Mouse (Mus musculus): ENCODE data around the gene Klk4. TPM values are rescaled to one million over a fixed set of nuclear protein-coding genes. Genes with fewer than 3 reads are reported as not detected.

Gene Klk4
- polyA plus RNA-seq, 1 experiment from 2014 or later, result 0.18 TPM

DNA sequence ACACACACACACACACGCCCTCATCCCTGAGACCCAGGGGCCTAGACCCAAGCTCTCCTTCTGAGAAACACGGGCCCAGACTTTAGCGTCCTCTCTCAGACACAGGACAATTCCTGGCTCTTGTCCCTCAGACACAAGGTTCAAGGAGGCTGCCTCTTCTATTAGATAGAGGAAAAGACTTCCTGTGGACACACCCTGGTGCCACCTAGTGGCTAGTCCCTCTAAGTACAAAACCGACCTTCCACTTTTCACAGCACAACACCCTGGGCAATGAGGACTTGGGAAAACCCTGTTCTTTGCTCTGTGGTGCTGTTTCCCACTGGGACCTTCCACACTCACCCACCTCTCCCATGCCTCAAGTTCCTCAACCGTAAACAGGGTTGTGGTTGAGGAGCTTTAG is 45.0 kb downstream of the Klk4 start:
- DNase-seq (ENCODE audit: low spot score) (no peak), ATAC-seq (replicated peaks; ENCODE audit: low FRiP score) (no peak)
- no peak overlapping the region for H3K27ac ChIP-seq (ENCODE audit: low read depth, low read length)
- no peaks in the 10 kb centered on the region for H3K4me1 ChIP-seq (replicated peaks; ENCODE audit: control insufficient read depth, insufficient read depth, low read length)
- WGBS, result 61% methylated on average over 5 of the region's 5 CpGs
- no peak overlapping the region for H3K4me2 ChIP-seq
- H3K36me3 ChIP-seq (ENCODE audit: control insufficient read depth, insufficient read depth, low read length), result no peaks in the 10 kb centered on the region
- H3K9me3 ChIP-seq (ENCODE audit: control insufficient read depth, low read length), result no peaks in the 10 kb centered on the region
- no peaks in the 10 kb centered on the region for H3K27me3 ChIP-seq (replicated peaks; ENCODE audit: control insufficient read depth, insufficient read depth, low read length)
- no peak overlapping the region for H3K4me3 ChIP-seq (ENCODE audit: low read depth, low read length)
- no peak overlapping the region for H3K9ac ChIP-seq (ENCODE audit: low read depth, low read length)

DNA sequence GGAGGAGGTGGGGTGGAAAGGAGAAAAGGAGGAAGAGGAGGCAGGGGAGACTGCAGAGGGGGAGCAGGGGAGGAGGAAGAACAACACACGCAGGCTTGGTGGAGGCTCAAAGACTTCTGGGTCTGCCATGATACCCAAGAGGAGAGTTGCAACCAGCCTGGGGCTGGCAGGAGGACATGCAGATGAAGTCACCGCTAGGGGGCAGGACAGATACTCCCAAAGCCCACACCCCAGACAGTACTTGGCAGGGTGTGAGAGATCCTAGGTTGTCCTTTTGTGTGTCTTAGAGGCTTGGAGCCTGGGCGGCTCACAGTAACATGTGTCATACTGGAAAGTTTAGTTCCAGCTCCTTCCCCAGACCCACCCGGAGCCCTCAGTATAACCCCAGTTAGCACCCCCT is 47.6 kb downstream of the Klk4 start:
- Histone ChIP-seq H3K4me2 (no peak overlapping the region), H3K9me3 (ENCODE audit: control insufficient read depth, low read length) (no peaks in the 10 kb centered on the region), H3K4me1 (replicated peaks; ENCODE audit: control insufficient read depth, insufficient read depth, low read length) (no peaks in the 10 kb centered on the region), H3K4me3 (ENCODE audit: low read depth, low read length) (no peak overlapping the region), H3K9ac (ENCODE audit: low read depth, low read length) (no peak overlapping the region), H3K36me3 (ENCODE audit: control insufficient read depth, insufficient read depth, low read length) (no peaks in the 10 kb centered on the region), H3K27me3 (replicated peaks; ENCODE audit: control insufficient read depth, insufficient read depth, low read length) (no peaks in the 10 kb centered on the region), H3K27ac (ENCODE audit: low read depth, low read length) (no peak overlapping the region)
- no peak for DNase-seq (ENCODE audit: low spot score)
- WGBS, result 40% methylated on average over 4 of the region's 4 CpGs
- ATAC-seq (replicated peaks; ENCODE audit: low FRiP score), result no peak

DNA sequence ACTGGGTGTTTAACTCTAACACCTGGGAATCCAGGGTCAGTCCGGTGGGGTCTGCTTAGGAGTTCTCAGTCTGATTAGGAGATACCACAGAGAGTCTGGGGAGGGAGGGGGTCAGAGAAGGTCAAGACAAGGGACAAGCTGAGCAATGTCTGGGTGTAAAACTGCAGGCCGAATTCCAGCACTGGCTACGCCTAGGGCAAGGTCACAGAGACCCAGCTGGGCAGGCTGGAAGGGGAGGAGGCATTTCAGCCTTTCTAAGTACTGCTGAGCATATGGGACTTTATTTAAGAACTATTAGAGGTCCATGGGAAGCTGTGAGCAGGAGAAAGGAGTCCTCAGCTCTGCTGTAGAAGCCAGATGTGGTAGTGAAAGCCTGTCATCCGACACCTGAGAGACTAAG is 51.4 kb downstream of the Klk4 start:
- Histone ChIP-seq H3K4me3 (ENCODE audit: low read depth, low read length) (no peak overlapping the region), H3K4me2 (no peak overlapping the region), H3K27ac (ENCODE audit: low read depth, low read length) (no peak overlapping the region), H3K36me3 (ENCODE audit: control insufficient read depth, insufficient read depth, low read length) (no peaks in the 10 kb centered on the region), H3K9me3 (ENCODE audit: control insufficient read depth, low read length) (no peaks in the 10 kb centered on the region), H3K4me1 (replicated peaks; ENCODE audit: control insufficient read depth, insufficient read depth, low read length) (no peaks in the 10 kb centered on the region), H3K9ac (ENCODE audit: low read depth, low read length) (no peak overlapping the region), H3K27me3 (replicated peaks; ENCODE audit: control insufficient read depth, insufficient read depth, low read length) (no peaks in the 10 kb centered on the region)
- ATAC-seq (replicated peaks; ENCODE audit: low FRiP score) (no peak), DNase-seq (ENCODE audit: low spot score) (no peak)
- 58% methylated on average over 4 of the region's 4 CpGs for WGBS

DNA sequence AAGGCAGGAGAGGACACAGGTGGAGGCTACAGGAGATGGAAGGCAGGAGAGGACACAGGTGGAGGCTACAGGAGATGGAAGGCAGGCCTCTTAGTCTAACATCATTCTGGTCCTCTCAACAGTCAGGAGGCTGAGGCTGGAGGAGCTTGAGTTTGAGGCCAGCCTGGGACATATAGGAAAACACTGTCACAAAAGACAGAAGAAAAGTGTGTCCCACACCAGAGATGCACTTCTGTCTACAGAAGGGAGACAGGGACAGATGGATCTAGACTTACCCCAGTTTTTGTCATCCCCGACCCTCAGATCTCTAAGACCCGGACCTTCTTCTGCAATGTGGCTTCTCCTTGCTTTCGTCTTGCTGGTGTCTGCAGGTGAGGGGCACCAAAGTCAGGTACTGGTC is 52.5 kb downstream of the Klk4 start, which contains the start of gene Klk15:
Gene Klk15, plus strand, starts transcription at position 301 of the 400 bp plus-strand sequence.
- WGBS, result 78% methylated on average over 3 of the region's 3 CpGs
- ATAC-seq (replicated peaks; ENCODE audit: low FRiP score), result no peak

DNA sequence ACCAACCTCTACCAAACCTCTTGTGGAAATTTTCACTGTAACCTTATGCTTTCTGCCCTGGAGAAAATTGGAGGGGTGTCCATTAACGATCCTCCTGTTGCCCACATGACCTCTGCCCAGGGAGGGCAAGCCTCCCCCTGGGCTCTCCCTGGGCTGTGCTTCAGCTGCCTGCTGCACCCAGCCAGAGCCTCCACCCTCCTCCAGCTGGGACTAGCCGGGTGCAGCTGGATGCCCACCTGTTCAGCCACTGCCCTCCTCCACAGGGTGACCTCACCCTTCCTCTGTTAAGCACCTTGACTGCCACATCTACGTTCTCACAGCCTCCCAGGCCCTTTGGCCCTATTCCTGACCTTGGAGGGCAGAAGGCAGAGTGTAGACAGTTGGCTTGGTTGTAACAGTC is 53.8 kb downstream of the Klk4 start:
- H3K9ac ChIP-seq (ENCODE audit: low read depth, low read length), result no peak overlapping the region
- DNase-seq (ENCODE audit: low spot score) (no peak), ATAC-seq (replicated peaks; ENCODE audit: low FRiP score) (no peak)
- 42% methylated on average over 3 of the region's 3 CpGs for WGBS
- no peak overlapping the region for H3K4me3 ChIP-seq (ENCODE audit: low read depth, low read length)
- no peaks in the 10 kb centered on the region for H3K27me3 ChIP-seq (replicated peaks; ENCODE audit: control insufficient read depth, insufficient read depth, low read length)
- no peaks in the 10 kb centered on the region for H3K36me3 ChIP-seq (ENCODE audit: control insufficient read depth, insufficient read depth, low read length)
- no peak overlapping the region for H3K4me2 ChIP-seq
- no peaks in the 10 kb centered on the region for H3K4me1 ChIP-seq (replicated peaks; ENCODE audit: control insufficient read depth, insufficient read depth, low read length)
- no peak overlapping the region for H3K27ac ChIP-seq (ENCODE audit: low read depth, low read length)
- H3K9me3 ChIP-seq (ENCODE audit: control insufficient read depth, low read length), result no peaks in the 10 kb centered on the region

More for the DNA sequence above, 52.5 kb downstream of the Klk4 start, which contains the start of gene Klk15:
- Histone ChIP-seq H3K27me3 (replicated peaks; ENCODE audit: control insufficient read depth, insufficient read depth, low read length) (no peaks in the 10 kb centered on the region), H3K36me3 (ENCODE audit: control insufficient read depth, insufficient read depth, low read length) (no peaks in the 10 kb centered on the region), H3K4me1 (replicated peaks; ENCODE audit: control insufficient read depth, insufficient read depth, low read length) (no peaks in the 10 kb centered on the region), H3K4me3 (ENCODE audit: low read depth, low read length) (no peak within 1 kb of the TSS), H3K27ac (ENCODE audit: low read depth, low read length) (no peak within 1 kb of the TSS), H3K9me3 (ENCODE audit: control insufficient read depth, low read length) (no peaks in the 10 kb centered on the region), H3K9ac (ENCODE audit: low read depth, low read length) (no peak within 1 kb of the TSS), H3K4me2 (no peak within 1 kb of the TSS)
- no peak for DNase-seq (ENCODE audit: low spot score)

Other genes starting within 250 kb of the Klk4 start
- gene Ceacam18, start 246.5 kb upstream of the Klk4 start, polyA plus RNA-seq (2014; fragmentation: Nextera tagmentation; extraction: Ambion mirVana), result not detected in 2 replicates
- gene Siglece, start 221.0 kb upstream of the Klk4 start, polyA plus RNA-seq (2014; fragmentation: Nextera tagmentation; extraction: Ambion mirVana), result 0.79 and 0.90 TPM in 2 replicates
- gene Ctu1, start 209.1 kb upstream of the Klk4 start, polyA plus RNA-seq (2014; fragmentation: Nextera tagmentation; extraction: Ambion mirVana), result 7.5 and 8.7 TPM in 2 replicates
- gene Klk14, start 190.7 kb upstream of the Klk4 start, polyA plus RNA-seq (2014; fragmentation: Nextera tagmentation; extraction: Ambion mirVana), result 0.18 TPM in 1 of 2 replicates, not detected in the other
- 0.44 and 0.56 TPM in 2 replicates for gene Klk13, start 168.6 kb upstream of the Klk4 start, polyA plus RNA-seq (2014; fragmentation: Nextera tagmentation; extraction: Ambion mirVana)
- gene Klk12, start 112.3 kb upstream of the Klk4 start, polyA plus RNA-seq (2014; fragmentation: Nextera tagmentation; extraction: Ambion mirVana), result not detected in 2 replicates
- not detected in 2 replicates for gene Klk11, start 106.6 kb upstream of the Klk4 start, polyA plus RNA-seq (2014; fragmentation: Nextera tagmentation; extraction: Ambion mirVana)
- 0.17 TPM in 1 of 2 replicates, not detected in the other for gene Klk10, start 100.1 kb upstream of the Klk4 start, polyA plus RNA-seq (2014; fragmentation: Nextera tagmentation; extraction: Ambion mirVana)
- gene Klk9, start 89.3 kb upstream of the Klk4 start, polyA plus RNA-seq (2014; fragmentation: Nextera tagmentation; extraction: Ambion mirVana), result not detected in 2 replicates
- 27.5 and 29.1 TPM in 2 replicates for gene Klk8, start 83.6 kb upstream of the Klk4 start, polyA plus RNA-seq (2014; fragmentation: Nextera tagmentation; extraction: Ambion mirVana)
- gene Klk7, start 69.9 kb upstream of the Klk4 start, polyA plus RNA-seq (2014; fragmentation: Nextera tagmentation; extraction: Ambion mirVana), result not detected in 2 replicates
- not detected in 2 replicates for gene Klk6, start 56.7 kb upstream of the Klk4 start, polyA plus RNA-seq (2014; fragmentation: Nextera tagmentation; extraction: Ambion mirVana)
- gene Klk5, start 39.2 kb upstream of the Klk4 start, polyA plus RNA-seq (2014; fragmentation: Nextera tagmentation; extraction: Ambion mirVana), result not detected in 2 replicates
- gene Klk15, start 52.6 kb downstream of the Klk4 start, polyA plus RNA-seq (2014; fragmentation: Nextera tagmentation; extraction: Ambion mirVana), result not detected in 2 replicates
- gene Klk1b8, start 69.5 kb downstream of the Klk4 start, polyA plus RNA-seq (2014; fragmentation: Nextera tagmentation; extraction: Ambion mirVana), result not detected in 2 replicates
- not detected in 2 replicates for gene Klk1b1, start 85.6 kb downstream of the Klk4 start, polyA plus RNA-seq (2014; fragmentation: Nextera tagmentation; extraction: Ambion mirVana)
- gene Klk1b9, start 94.9 kb downstream of the Klk4 start, polyA plus RNA-seq (2014; fragmentation: Nextera tagmentation; extraction: Ambion mirVana), result not detected in 2 replicates
- gene Klk1b11, start 114.7 kb downstream of the Klk4 start, polyA plus RNA-seq (2014; fragmentation: Nextera tagmentation; extraction: Ambion mirVana), result not detected in 2 replicates
- not detected in 2 replicates for gene Klk1b26, start 131.0 kb downstream of the Klk4 start, polyA plus RNA-seq (2014; fragmentation: Nextera tagmentation; extraction: Ambion mirVana)
- gene Klk1b27, start 171.1 kb downstream of the Klk4 start, polyA plus RNA-seq (2014; fragmentation: Nextera tagmentation; extraction: Ambion mirVana), result not detected in 2 replicates
- not detected in 2 replicates for gene Klk1b21, start 221.2 kb downstream of the Klk4 start, polyA plus RNA-seq (2014; fragmentation: Nextera tagmentation; extraction: Ambion mirVana)
- gene Klk1b22, start 231.5 kb downstream of the Klk4 start, polyA plus RNA-seq (2014; fragmentation: Nextera tagmentation; extraction: Ambion mirVana), result not detected in 2 replicates

Data from liver, embryonic 11.5 days (tissue).